8 mouse cellular contexts compared by ENCODE assay signal in the genomic region with DNA sequence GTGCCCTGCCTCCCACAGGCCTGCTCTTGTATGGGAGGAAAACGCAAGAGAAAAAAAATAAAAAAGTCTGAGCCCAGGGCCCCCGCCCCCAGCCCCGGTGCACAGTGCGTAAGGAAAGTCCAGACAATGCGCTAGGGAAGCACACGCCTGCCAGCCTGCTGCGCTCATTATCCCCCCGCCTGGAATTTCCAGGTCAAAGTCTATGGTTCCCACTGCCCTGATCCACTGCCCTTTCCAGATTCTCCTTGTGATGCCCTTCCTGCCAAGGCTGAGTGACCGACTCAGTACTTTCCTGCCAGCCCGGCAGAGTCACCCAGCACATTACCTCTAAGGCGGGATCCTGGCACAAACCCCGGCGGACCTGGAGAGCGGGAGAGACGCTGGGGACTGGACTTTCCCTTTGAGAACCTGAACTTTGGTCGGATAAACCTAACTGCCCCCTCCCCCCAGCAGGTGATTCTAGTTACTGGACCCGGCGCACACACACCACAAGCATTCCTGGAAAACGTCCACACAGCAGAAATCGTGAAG. TPM values are rescaled to one million over a fixed set of nuclear protein-coding genes. Genes with fewer than 3 reads are reported as not detected.
DNase-seq lines count a peak whose midpoint lies in the region; ATAC-seq and TF ChIP-seq lines count a peak whose summit lies in the region.

No protein-coding gene starts in this region.

- no peak for DNase-seq in hindbrain, embryonic 14.5 days (ENCODE audit: low spot score)
- peak; percentile 71 for DNase-seq in liver, adult 2 months (ENCODE audit: extremely low read depth, low read depth, low spot score)
- no peak for DNase-seq in thymus, postnatal 0 days (ENCODE audit: low spot score)
- DNase-seq in left cerebral cortex, postnatal 25 days (ENCODE audit: low spot score in 2 of 2): no peak

- H3K4me1 ChIP-seq in erythroblast, embryonic 14.5 days (ENCODE audit: control insufficient read depth): no peaks in the 10 kb centered on the region
- peaks cover 55% of the 10 kb centered on the region for H3K4me1 ChIP-seq in embryonic facial prominence, embryonic 15.5 days
- peaks cover 9% of the 10 kb centered on the region; the same call in 1 of the 2 replicates for H3K4me1 ChIP-seq in hindbrain, embryonic 14.5 days (replicated peaks; ENCODE audit: control insufficient read depth, insufficient read depth, low read length)
- peaks cover 4% of the 10 kb centered on the region; the same call in 1 of the 2 replicates for H3K4me1 ChIP-seq in liver, adult 2 months (ENCODE audit: control insufficient read depth, insufficient read depth, low read length)

- H3K4me2 ChIP-seq in embryonic facial prominence, embryonic 15.5 days (replicated peaks): peak overlapping the region; percentile 17
- H3K4me2 ChIP-seq in hindbrain, embryonic 14.5 days (replicated peaks): no peak overlapping the region

- H3K27me3 ChIP-seq in erythroblast, embryonic 14.5 days (ENCODE audit: control insufficient read depth): no peaks in the 10 kb centered on the region
- H3K27me3 ChIP-seq in embryonic facial prominence, embryonic 15.5 days: no peaks in the 10 kb centered on the region
- H3K27me3 ChIP-seq in hindbrain, embryonic 14.5 days (ENCODE audit: control insufficient read depth, insufficient read depth, low read length): no peaks in the 10 kb centered on the region; the same call in 1 of the 2 replicates
- no peaks in the 10 kb centered on the region for H3K27me3 ChIP-seq in liver, adult 2 months (ENCODE audit: control insufficient read depth, insufficient read depth, low read length)

- intact Hi-C loops in left cerebral cortex, postnatal 25 days (cut with DNase I): loop anchor here (5.0 kb wide), 1 partner anchor 33 kb away; the partner anchor contains the start of genes Col4a1 and Col4a2

- 51% methylated on average over 20 of the region's 20 CpGs for WGBS in embryonic facial prominence, embryonic 15.5 days
- 60% methylated on average over 20 of the region's 20 CpGs for WGBS in hindbrain, embryonic 14.5 days
- 10% methylated on average over 20 of the region's 20 CpGs for WGBS in liver, adult 2 months

- no peak overlapping the region for H3K9ac ChIP-seq in embryonic facial prominence, embryonic 15.5 days
- no peak overlapping the region for H3K9ac ChIP-seq in hindbrain, embryonic 14.5 days
- H3K9ac ChIP-seq in liver, adult 2 months (ENCODE audit: low read depth, low read length): no peak overlapping the region

- no peak for TF ChIP-seq POLR2A in liver, adult 2 months (IDR thresholded peaks at IDR 0.05; ENCODE audit: extremely low read depth, insufficient read depth, low read length)

- ATAC-seq in erythroblast, adult 5-6 weeks (replicated peaks; ENCODE audit: low FRiP score, poor library complexity, severe bottlenecking): no peak
- ATAC-seq in embryonic facial prominence, embryonic 15.5 days (ENCODE audit: insufficient number of reproducible peaks, low FRiP score, low TSS enrichment, low read depth): no peak
- ATAC-seq in hindbrain, embryonic 14.5 days (ENCODE audit: low FRiP score): no peak
- ATAC-seq in granulocyte monocyte progenitor cell, adult 5-6 weeks (replicated peaks; ENCODE audit: poor library complexity, severe bottlenecking): no peak

- no peaks in the 10 kb centered on the region for H3K36me3 ChIP-seq in erythroblast, embryonic 14.5 days (ENCODE audit: control insufficient read depth)
- no peaks in the 10 kb centered on the region for H3K36me3 ChIP-seq in embryonic facial prominence, embryonic 15.5 days
- H3K36me3 ChIP-seq in hindbrain, embryonic 14.5 days (replicated peaks; ENCODE audit: control insufficient read depth, insufficient read depth): no peaks in the 10 kb centered on the region
- no peaks in the 10 kb centered on the region for H3K36me3 ChIP-seq in liver, adult 2 months (ENCODE audit: control insufficient read depth, insufficient read depth, low read length)

- peak overlapping the region; percentile 31 for H3K4me3 ChIP-seq in erythroblast, embryonic 14.5 days (replicated peaks)
- H3K4me3 ChIP-seq in embryonic facial prominence, embryonic 15.5 days (replicated peaks): no peak overlapping the region
- no peak overlapping the region for H3K4me3 ChIP-seq in hindbrain, embryonic 14.5 days (replicated peaks; ENCODE audit: low read length)
- peak overlapping the region; percentile 9 for H3K4me3 ChIP-seq in liver, adult 2 months (ENCODE audit: insufficient read depth, low read depth, low read length)

- peak overlapping the region; percentile 58; the same call in 1 of the 2 replicates for H3K27ac ChIP-seq in embryonic facial prominence, embryonic 15.5 days (replicated peaks)
- H3K27ac ChIP-seq in hindbrain, embryonic 14.5 days: peak overlapping the region; percentile 53; the same call in 1 of the 2 replicates
- H3K27ac ChIP-seq in liver, adult 2 months (replicated peaks; ENCODE audit: insufficient read depth, low read depth, low read length): peak overlapping the region; percentile 24

- H3K9me3 ChIP-seq in erythroblast, embryonic 14.5 days (ENCODE audit: control insufficient read depth, low read length): no peaks in the 10 kb centered on the region
- H3K9me3 ChIP-seq in embryonic facial prominence, embryonic 15.5 days (replicated peaks): no peaks in the 10 kb centered on the region
- H3K9me3 ChIP-seq in hindbrain, embryonic 14.5 days (ENCODE audit: control insufficient read depth, low read length): no peaks in the 10 kb centered on the region

- H3K79me2 ChIP-seq in liver, adult 2 months (ENCODE audit: control insufficient read depth, insufficient read depth, low read length): peaks cover 3% of the 10 kb centered on the region; the same call in 1 of the 2 replicates

- TF ChIP-seq CTCF in liver, adult 2 months (IDR thresholded peaks at IDR 0.05; ENCODE audit: low read depth, low read length): no peak

RNA-seq across cellular contexts. Expression of gene Col4a2, which starts 33.2 kb away (rescaled TPM):
- 0.14 and 0.21 TPM in 2 replicates for polyA plus RNA-seq in erythroblast, embryonic 14.5 days (2012)
- total RNA-seq in erythroblast, adult 5-6 weeks (2015; ENCODE audit: low replicate concordance): not detected in 2 replicates
- 0.42 TPM in 1 of 2 replicates, not detected in the other for total RNA-seq in erythroblast, adult 5-6 weeks (2017; ENCODE audit: low replicate concordance)
- polyA plus RNA-seq in embryonic facial prominence, embryonic 15.5 days (2015; fragmentation: Nextera tagmentation; extraction: Ambion mirVana): 86.9 and 93.4 TPM in 2 replicates
- 41.6 and 46.4 TPM in 2 replicates for polyA plus RNA-seq in hindbrain, embryonic 14.5 days (2014; fragmentation: Nextera tagmentation; extraction: Ambion mirVana)
- 7.7 and 10.9 TPM in 2 replicates for total RNA-seq in liver, adult 2 months (2014; rRNA removed)
- 6.1 and 8.0 TPM in 2 replicates for polyA plus RNA-seq in liver, adult 2 months (2012; rRNA removed)
- polyA plus RNA-seq in thymus, postnatal 0 days (2015; fragmentation: Nextera tagmentation; extraction: Ambion mirVana): 25.4 and 27.8 TPM in 2 replicates
- 0.04 and 0.52 TPM in 2 replicates for total RNA-seq in granulocyte monocyte progenitor cell, adult 5-6 weeks (2014; fragmentation: Nextera tagmentation)
- 0.26 TPM in 1 of 2 replicates, not detected in the other for total RNA-seq in granulocyte monocyte progenitor cell, adult 5-6 weeks (2017)
- 10 to 100 TPM; 47.5 to 52.4 TPM for total RNA-seq in left cerebral cortex, postnatal 25 days (2021)

RNA-seq across cellular contexts. Expression of gene Col4a1, which starts 33.3 kb away (rescaled TPM):
- 0.18 and 0.24 TPM in 2 replicates for polyA plus RNA-seq in erythroblast, embryonic 14.5 days (2012)
- 0.38 TPM in 1 of 2 replicates, not detected in the other for total RNA-seq in erythroblast, adult 5-6 weeks (2015; ENCODE audit: low replicate concordance)
- 0.34 and 0.42 TPM in 2 replicates for total RNA-seq in erythroblast, adult 5-6 weeks (2017; ENCODE audit: low replicate concordance)
- polyA plus RNA-seq in embryonic facial prominence, embryonic 15.5 days (2015; fragmentation: Nextera tagmentation; extraction: Ambion mirVana): 200 and 216 TPM in 2 replicates
- 121 and 135 TPM in 2 replicates for polyA plus RNA-seq in hindbrain, embryonic 14.5 days (2014; fragmentation: Nextera tagmentation; extraction: Ambion mirVana)
- 25.7 and 28.3 TPM in 2 replicates for total RNA-seq in liver, adult 2 months (2014; rRNA removed)
- 21.8 and 29.1 TPM in 2 replicates for polyA plus RNA-seq in liver, adult 2 months (2012; rRNA removed)
- 56.0 and 57.0 TPM in 2 replicates for polyA plus RNA-seq in thymus, postnatal 0 days (2015; fragmentation: Nextera tagmentation; extraction: Ambion mirVana)
- not detected in 2 replicates for total RNA-seq in granulocyte monocyte progenitor cell, adult 5-6 weeks (2014; fragmentation: Nextera tagmentation)
- total RNA-seq in granulocyte monocyte progenitor cell, adult 5-6 weeks (2017): 0.22 and 0.67 TPM in 2 replicates
- total RNA-seq in left cerebral cortex, postnatal 25 days (2021): 10 to 100 TPM; 55.5 to 63.1 TPM

Comparison
In these comparisons a context has a peak if more than half of its experiments do, and no peak if none do; other contexts are left out.
1. H3K4me3 ChIP-seq: peak in erythroblast, embryonic 14.5 days (single experiment) and liver, adult 2 months (single experiment); none in embryonic facial prominence, embryonic 15.5 days (single experiment) and hindbrain, embryonic 14.5 days (single experiment).
2. RNA of gene Col4a1, which starts 33.3 kb away (polyA plus RNA-seq): 200 to 216 TPM in embryonic facial prominence, embryonic 15.5 days, 121 to 135 TPM in hindbrain, embryonic 14.5 days, 56.0 to 57.0 TPM in thymus, postnatal 0 days and 21.8 to 29.1 TPM in liver, adult 2 months; 0.18 to 0.24 TPM in erythroblast, embryonic 14.5 days; every median in the first group is over 10 times any median in the second.
3. Peak in every context shown above with its lines, with median percentiles within 50 percentile points of each other: H3K27ac ChIP-seq.